Comparison of ENCODE assay signal across 8 mouse cellular contexts in the genomic region with DNA sequence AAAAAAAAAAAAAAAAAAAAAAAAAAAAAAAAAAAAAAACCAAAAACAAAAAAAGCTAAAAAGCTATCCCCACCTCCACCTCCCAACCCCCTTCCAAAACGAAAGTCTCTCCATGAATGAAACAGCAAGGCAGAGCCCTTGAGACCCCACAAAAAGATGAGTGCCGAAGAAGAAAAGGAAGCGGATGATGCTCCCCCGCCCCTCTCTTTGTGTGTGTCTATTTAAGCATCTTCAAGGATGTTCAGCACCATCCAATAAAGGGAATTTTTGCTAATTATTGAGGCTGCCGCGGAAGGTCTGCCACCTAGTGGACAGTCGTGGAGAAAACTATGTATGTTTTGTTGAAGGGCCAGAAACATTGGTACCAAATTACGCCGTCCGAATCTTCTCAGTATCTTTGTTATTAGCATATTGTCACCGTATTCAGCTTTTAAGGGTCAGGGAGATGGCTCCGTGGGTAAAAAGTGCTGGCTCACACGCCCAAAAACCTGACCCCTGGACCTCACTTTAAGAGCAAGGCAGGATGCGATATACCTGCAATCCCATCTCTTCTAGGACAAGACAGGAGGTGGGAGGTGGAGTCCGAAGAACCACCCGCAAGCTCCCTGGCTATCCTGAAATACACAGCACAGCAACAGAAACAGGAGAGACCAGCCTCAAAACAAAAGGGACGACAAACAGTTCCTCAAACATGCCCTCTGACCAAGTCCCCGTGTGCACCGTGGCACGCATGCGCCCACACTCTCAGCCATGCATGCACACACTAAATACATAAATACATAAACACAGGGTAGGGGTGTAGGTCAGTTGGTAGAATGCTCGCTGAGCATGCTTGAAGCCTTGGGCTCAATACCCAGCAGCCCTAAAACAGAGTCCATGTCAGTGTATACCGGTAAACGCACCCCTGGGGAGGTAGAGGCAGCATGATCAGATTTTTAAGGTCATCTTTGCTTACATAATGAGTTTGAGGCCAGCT. TPM values are rescaled to one million over a fixed set of nuclear protein-coding genes. Genes with fewer than 3 reads are reported as not detected.
DNase-seq lines count a peak whose midpoint lies in the region; ATAC-seq and TF ChIP-seq lines count a peak whose summit lies in the region.

No protein-coding gene starts in this region.

- peak; percentile 78 for TF ChIP-seq CTCF in lung, postnatal 0 days (IDR thresholded peaks at IDR 0.05)

- H3K9me3 ChIP-seq in lung, postnatal 0 days (ENCODE audit: low read length): no peaks in the 10 kb centered on the region

- no peaks in the 10 kb centered on the region for H3K4me1 ChIP-seq in lung, postnatal 0 days (ENCODE audit: insufficient read depth, low read depth, low read length)

- H3K4me3 ChIP-seq in lung, postnatal 0 days (ENCODE audit: low read depth, low read length): no peak overlapping the region

- no peak overlapping the region for H3K27ac ChIP-seq in lung, postnatal 0 days (ENCODE audit: low read length)

- no peaks in the 10 kb centered on the region for H3K36me3 ChIP-seq in lung, postnatal 0 days (ENCODE audit: insufficient read depth, low read length)

- WGBS in lung, postnatal 0 days: 44% methylated on average over 24 of the region's 24 CpGs

- TF ChIP-seq EP300 in lung, postnatal 0 days (IDR thresholded peaks at IDR 0.05): no peak

- H3K4me2 ChIP-seq in lung, postnatal 0 days (replicated peaks; ENCODE audit: low read depth, low read length): no peak overlapping the region

- peak; percentile 79 for ATAC-seq in erythroid progenitor cell, adult 5-6 weeks (replicated peaks; ENCODE audit: low FRiP score, poor library complexity, severe bottlenecking)
- peak; percentile 29 to 68; a peak in 2 of 4 replicates for ATAC-seq in hematopoietic stem cell, adult 5-6 weeks (replicated peaks in 1 of 2; ENCODE audit: insufficient read depth in 1 of 2, low FRiP score in 2 of 2, low TSS enrichment in 1 of 2, low read depth in 1 of 2, poor library complexity in 2 of 2, severe bottlenecking in 2 of 2)
- no peak for ATAC-seq in lung, postnatal 0 days

- no peak overlapping the region for H3K9ac ChIP-seq in lung, postnatal 0 days (replicated peaks; ENCODE audit: low read depth)

- DNase-seq in Muller cell, postnatal 12 days (ENCODE audit: inconsistent ontology term): peak; percentile 64
- DNase-seq in c-Kit-negative CD71-positive TER-119-positive erythroid progenitor cells, embryonic 14.5 days (ENCODE audit: low read depth, low spot score): peak; percentile 26
- peak; percentile 74 to 77 for DNase-seq in layer of hippocampus, postnatal 10 days (ENCODE audit: low spot score in 2 of 2)
- DNase-seq in lung, postnatal 0 days (ENCODE audit: low spot score): peak; percentile 75
- peak; percentile 40 for DNase-seq in ovary, postnatal 14 days (ENCODE audit: low spot score)
- DNase-seq in thymus, postnatal 4 days: peak; percentile 77

- no peaks in the 10 kb centered on the region for H3K27me3 ChIP-seq in lung, postnatal 0 days (replicated peaks; ENCODE audit: insufficient read depth, low read length)

RNA-seq across cellular contexts. Expression of a gene that starts 55.6 kb away (rescaled TPM):
- 108 and 133 TPM in 2 replicates for total RNA-seq in erythroid progenitor cell, adult 5-6 weeks (2015; ENCODE audit: low replicate concordance)
- total RNA-seq in erythroid progenitor cell, adult 5-6 weeks (2017; ENCODE audit: low replicate concordance): 178 and 185 TPM in 2 replicates
- total RNA-seq in hematopoietic stem cell, adult 5-6 weeks (2017): 162 and 180 TPM in 2 replicates
- total RNA-seq in layer of hippocampus, postnatal 10 days (2021): 10 to 100 TPM; 59.7 to 62.5 TPM
- polyA plus RNA-seq in lung, postnatal 0 days (2015; fragmentation: Nextera tagmentation; extraction: Ambion mirVana): 12.9 and 14.4 TPM in 2 replicates

Comparison
In these comparisons a context has a peak if more than half of its experiments do, and no peak if none do; other contexts are left out.
1. DNase-seq: peak in every context shown above with its lines; median percentile 77 in thymus, postnatal 4 days; 76 in layer of hippocampus, postnatal 10 days; 75 in lung, postnatal 0 days; 64 in Muller cell, postnatal 12 days; 40 in ovary, postnatal 14 days; 26 in c-Kit-negative CD71-positive TER-119-positive erythroid progenitor cells, embryonic 14.5 days.